Mouse (Mus musculus): Measurements from ENCODE around the gene 4930426L09Rik.

- TF ChIP-seq CTCF (IDR thresholded peaks at IDR 0.05; ENCODE audit: insufficient read depth, low read length) (no peak), POLR2A (IDR thresholded peaks at IDR 0.05; ENCODE audit: borderline replicate concordance, extremely low read depth, low read depth, low read length) (no peak)
These were observed 15.6 kb upstream of the 4930426L09Rik start for GRCm38 (mm10) chr2:18982581-18982980.
